Mouse (Mus musculus): ENCODE data around the gene Polr2i. TPM values are rescaled to one million over a fixed set of nuclear protein-coding genes. Genes with fewer than 3 reads are reported as not detected.

Polr2i gene
- polyA plus RNA-seq (2014; fragmentation: Illumina TruSeq; extraction: RNeasy Lipid Tissue Mini Kit (QIAGEN cat#74804); ENCODE audit: insufficient read depth, low read depth, low replicate concordance), result 84.4 TPM

DNA sequence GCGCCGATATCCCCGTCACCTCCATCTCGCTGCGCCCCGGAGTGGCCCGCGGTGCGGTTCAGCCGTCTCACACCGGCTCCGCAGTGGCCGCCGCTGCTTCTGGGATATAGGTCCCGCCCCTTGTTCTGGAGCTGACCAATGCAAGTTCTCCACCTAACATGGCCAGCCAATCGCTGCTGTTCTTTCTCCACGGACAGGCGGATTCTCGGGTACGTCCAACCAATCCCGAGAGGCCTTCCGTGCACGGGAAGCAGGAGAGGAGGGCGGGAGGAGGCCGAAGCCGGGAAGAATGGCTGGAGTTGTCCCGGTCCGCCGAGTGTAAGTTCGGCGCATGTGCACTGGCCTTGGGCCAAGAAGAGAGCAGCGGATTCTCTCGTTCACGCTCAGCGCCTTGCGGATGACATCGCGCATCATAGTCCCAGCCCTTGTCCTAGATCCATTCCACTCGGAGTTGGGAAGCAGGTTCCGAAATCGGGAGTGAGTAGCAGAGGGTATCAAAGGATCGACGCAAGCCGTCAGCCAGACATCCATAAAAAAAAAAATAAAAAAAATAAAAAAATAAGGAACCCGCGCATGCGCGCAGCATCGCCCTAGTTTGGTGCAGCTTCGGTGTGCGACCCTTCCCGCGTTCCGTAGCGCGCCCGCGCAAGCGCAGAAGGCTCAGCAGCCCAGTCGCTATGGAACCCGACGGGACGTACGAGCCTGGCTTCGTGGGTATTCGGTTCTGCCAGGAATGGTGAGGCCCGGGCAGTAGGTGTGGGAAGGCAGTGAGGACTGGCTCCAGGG is at the start of gene Polr2i, which contains the start of gene Tbcb:
Polr2i (plus strand) TSS at position 280 of the 786 bp plus-strand sequence.
Tbcb (minus strand) TSS at position 604 of the 786 bp plus-strand sequence.

DNA sequence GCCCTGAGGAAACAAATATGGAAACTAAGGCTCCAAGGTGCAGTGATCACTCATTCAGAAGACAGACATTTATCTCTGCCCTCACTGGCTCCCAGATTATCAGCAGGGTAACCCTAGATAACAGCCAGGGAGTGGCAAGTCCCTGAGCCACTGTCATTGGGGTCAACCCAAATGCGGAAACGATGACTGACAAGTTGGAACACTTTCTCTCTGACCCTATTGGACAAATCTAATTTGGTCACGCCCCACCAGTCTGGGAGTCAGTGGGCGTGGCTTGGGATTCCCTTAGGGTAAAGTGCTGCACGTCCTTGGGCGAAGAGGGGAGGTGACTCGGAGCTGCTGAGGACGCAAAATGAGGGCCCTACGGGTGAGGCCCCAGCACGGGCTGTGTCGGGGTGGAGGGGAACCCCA is 47.9 kb upstream of the Polr2i start, which contains the start of gene Cox7a1:
Cox7a1 (plus strand) TSS at position 266 of the 411 bp plus-strand sequence.

DNA sequence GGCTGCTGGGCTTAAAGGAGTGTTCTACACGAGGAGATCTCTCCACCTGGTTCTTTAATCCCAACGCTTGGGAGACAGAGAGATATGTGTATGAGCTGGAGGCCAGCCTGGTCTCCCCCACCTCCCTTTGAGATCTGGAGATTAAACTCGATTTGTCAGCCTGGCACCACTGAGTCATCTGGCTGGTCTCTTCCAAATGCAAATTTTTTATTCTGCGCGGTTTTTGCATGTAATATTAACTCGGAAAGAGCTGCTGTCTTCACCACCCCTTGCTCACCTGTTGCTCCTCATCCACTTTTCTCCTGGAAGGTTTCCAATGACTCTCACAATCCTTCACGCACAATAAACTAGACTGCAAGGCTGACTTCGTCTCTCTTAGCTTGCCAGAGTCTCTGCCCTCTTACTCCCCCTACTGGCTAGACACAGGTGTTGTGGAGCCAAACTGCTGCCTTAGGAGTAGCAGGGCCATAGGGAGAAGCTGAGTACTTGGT is 33.2 kb upstream of the Polr2i start, which contains the start of gene Capns1:
Capns1 (minus strand) TSS at position 331 of the 491 bp plus-strand sequence.

DNA sequence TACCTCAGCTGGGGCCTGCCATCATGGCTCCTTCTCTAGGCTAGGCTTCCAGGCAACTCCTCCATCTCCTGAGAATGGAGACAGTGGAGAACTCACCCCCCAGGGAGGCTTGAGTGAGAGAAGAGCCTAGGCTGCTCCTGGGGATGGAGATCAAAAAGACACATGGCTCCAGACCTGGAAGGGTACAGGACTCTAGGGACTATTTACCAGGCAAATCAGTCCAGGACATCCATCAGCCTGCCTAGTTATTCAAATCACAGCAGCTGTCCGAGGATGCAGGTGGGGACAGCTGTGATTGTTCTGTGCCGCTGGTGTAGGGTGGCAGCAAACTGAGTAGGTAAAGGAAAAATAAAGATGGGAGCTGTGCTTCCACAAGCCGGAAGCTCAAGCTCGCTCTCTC is 3.9 kb downstream of the Polr2i start, which contains the start of gene Ovol3:
Ovol3 (minus strand) TSS at position 101 of the 400 bp plus-strand sequence.

DNA sequence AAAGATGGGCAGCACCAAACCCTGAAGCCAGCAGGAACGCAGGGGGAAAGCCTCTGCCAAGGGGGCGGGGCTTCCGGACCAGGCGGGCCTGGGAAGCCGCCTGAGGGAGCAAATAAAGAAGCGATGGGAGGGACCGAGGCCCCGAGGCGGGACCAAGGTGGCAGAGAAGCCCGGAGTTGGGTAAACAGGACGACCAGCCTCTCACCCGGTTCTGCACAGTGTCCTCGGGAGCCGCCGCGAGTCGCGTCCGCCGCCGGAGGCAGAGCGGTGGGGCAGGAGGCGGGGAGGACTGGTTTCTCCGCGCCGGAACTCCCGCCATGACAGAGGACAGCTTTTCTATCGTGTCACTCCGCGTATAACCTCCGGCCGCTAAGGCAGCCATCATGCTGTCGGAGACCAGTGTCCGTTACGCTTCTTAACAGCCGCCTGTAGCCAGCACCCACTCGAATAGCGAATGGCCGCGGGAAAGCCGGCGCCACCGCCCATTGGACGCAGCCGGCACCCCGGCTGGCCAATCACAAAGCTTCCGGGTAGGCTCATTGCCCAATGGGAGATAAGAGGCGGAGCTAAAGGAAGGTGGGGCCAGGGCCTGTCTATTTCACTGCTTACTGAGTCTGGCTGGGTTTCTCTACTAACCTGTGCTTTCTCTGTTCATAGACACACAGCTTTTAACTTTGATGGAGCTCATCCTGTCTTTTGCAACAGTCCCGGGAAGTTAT is 48.4 kb downstream of the Polr2i start, which contains the start of the genes Thap8 and Wdr62:
Thap8 (plus strand) TSS at position 144 of the 719 bp plus-strand sequence.
Wdr62 (minus strand) TSS at position 469 of the 719 bp plus-strand sequence.

Other genes with a start within 250 kb of the Polr2i start
- 2.4 TPM for gene Zfp568, start 248.0 kb upstream of the Polr2i start, polyA plus RNA-seq (2014; fragmentation: Illumina TruSeq; extraction: RNeasy Lipid Tissue Mini Kit (QIAGEN cat#74804); ENCODE audit: insufficient read depth, low read depth, low replicate concordance)
- 2.8 TPM for gene Zfp14, start 180.6 kb upstream of the Polr2i start, polyA plus RNA-seq (2014; fragmentation: Illumina TruSeq; extraction: RNeasy Lipid Tissue Mini Kit (QIAGEN cat#74804); ENCODE audit: insufficient read depth, low read depth, low replicate concordance)
- 3.7 TPM for gene Zfp82, start 159.0 kb upstream of the Polr2i start, polyA plus RNA-seq (2014; fragmentation: Illumina TruSeq; extraction: RNeasy Lipid Tissue Mini Kit (QIAGEN cat#74804); ENCODE audit: insufficient read depth, low read depth, low replicate concordance)
- gene Gm26920, start 141.5 kb upstream of the Polr2i start, polyA plus RNA-seq (2014; fragmentation: Illumina TruSeq; extraction: RNeasy Lipid Tissue Mini Kit (QIAGEN cat#74804); ENCODE audit: insufficient read depth, low read depth, low replicate concordance), result not detected
- gene Zfp566, start 141.4 kb upstream of the Polr2i start, polyA plus RNA-seq (2014; fragmentation: Illumina TruSeq; extraction: RNeasy Lipid Tissue Mini Kit (QIAGEN cat#74804); ENCODE audit: insufficient read depth, low read depth, low replicate concordance), result 3.7 TPM
- 34.1 TPM for gene Zfp260, start 137.2 kb upstream of the Polr2i start, polyA plus RNA-seq (2014; fragmentation: Illumina TruSeq; extraction: RNeasy Lipid Tissue Mini Kit (QIAGEN cat#74804); ENCODE audit: insufficient read depth, low read depth, low replicate concordance)
- 0.50 TPM for gene Zfp382, start 110.0 kb upstream of the Polr2i start, polyA plus RNA-seq (2014; fragmentation: Illumina TruSeq; extraction: RNeasy Lipid Tissue Mini Kit (QIAGEN cat#74804); ENCODE audit: insufficient read depth, low read depth, low replicate concordance)
- gene Zfp146, start 62.2 kb upstream of the Polr2i start, polyA plus RNA-seq (2014; fragmentation: Illumina TruSeq; extraction: RNeasy Lipid Tissue Mini Kit (QIAGEN cat#74804); ENCODE audit: insufficient read depth, low read depth, low replicate concordance), result 21.5 TPM
- gene Cox7a1, start 47.8 kb upstream of the Polr2i start, polyA plus RNA-seq (2014; fragmentation: Illumina TruSeq; extraction: RNeasy Lipid Tissue Mini Kit (QIAGEN cat#74804); ENCODE audit: insufficient read depth, low read depth, low replicate concordance), result 91.7 TPM
- gene Capns1, start 33.1 kb upstream of the Polr2i start, polyA plus RNA-seq (2014; fragmentation: Illumina TruSeq; extraction: RNeasy Lipid Tissue Mini Kit (QIAGEN cat#74804); ENCODE audit: insufficient read depth, low read depth, low replicate concordance), result 301 TPM
- gene Tbcb, start 324 bp downstream of the Polr2i start, polyA plus RNA-seq (2014; fragmentation: Illumina TruSeq; extraction: RNeasy Lipid Tissue Mini Kit (QIAGEN cat#74804); ENCODE audit: insufficient read depth, low read depth, low replicate concordance), result 83.5 TPM
- gene Ovol3, start 3.8 kb downstream of the Polr2i start, polyA plus RNA-seq (2014; fragmentation: Illumina TruSeq; extraction: RNeasy Lipid Tissue Mini Kit (QIAGEN cat#74804); ENCODE audit: insufficient read depth, low read depth, low replicate concordance), result not detected
- gene Thap8, start 48.1 kb downstream of the Polr2i start, polyA plus RNA-seq (2014; fragmentation: Illumina TruSeq; extraction: RNeasy Lipid Tissue Mini Kit (QIAGEN cat#74804); ENCODE audit: insufficient read depth, low read depth, low replicate concordance), result not detected
- gene Wdr62, start 48.5 kb downstream of the Polr2i start, polyA plus RNA-seq (2014; fragmentation: Illumina TruSeq; extraction: RNeasy Lipid Tissue Mini Kit (QIAGEN cat#74804); ENCODE audit: insufficient read depth, low read depth, low replicate concordance), result 3.4 TPM
- 3.7 TPM for gene Clip3, start 59.8 kb downstream of the Polr2i start, polyA plus RNA-seq (2014; fragmentation: Illumina TruSeq; extraction: RNeasy Lipid Tissue Mini Kit (QIAGEN cat#74804); ENCODE audit: insufficient read depth, low read depth, low replicate concordance)
- 44.8 TPM for gene Alkbh6, start 76.8 kb downstream of the Polr2i start, polyA plus RNA-seq (2014; fragmentation: Illumina TruSeq; extraction: RNeasy Lipid Tissue Mini Kit (QIAGEN cat#74804); ENCODE audit: insufficient read depth, low read depth, low replicate concordance)
- gene Syne4, start 82.9 kb downstream of the Polr2i start, polyA plus RNA-seq (2014; fragmentation: Illumina TruSeq; extraction: RNeasy Lipid Tissue Mini Kit (QIAGEN cat#74804); ENCODE audit: insufficient read depth, low read depth, low replicate concordance), result 3.2 TPM
- 0.27 TPM for gene E130208F15Rik, start 89.8 kb downstream of the Polr2i start, polyA plus RNA-seq (2014; fragmentation: Illumina TruSeq; extraction: RNeasy Lipid Tissue Mini Kit (QIAGEN cat#74804); ENCODE audit: insufficient read depth, low read depth, low replicate concordance)
- 9.9 TPM for gene Sdhaf1, start 91.9 kb downstream of the Polr2i start, polyA plus RNA-seq (2014; fragmentation: Illumina TruSeq; extraction: RNeasy Lipid Tissue Mini Kit (QIAGEN cat#74804); ENCODE audit: insufficient read depth, low read depth, low replicate concordance)
- 2.7 TPM for gene Lrfn3, start 130.8 kb downstream of the Polr2i start, polyA plus RNA-seq (2014; fragmentation: Illumina TruSeq; extraction: RNeasy Lipid Tissue Mini Kit (QIAGEN cat#74804); ENCODE audit: insufficient read depth, low read depth, low replicate concordance)
- gene Tyrobp, start 181.8 kb downstream of the Polr2i start, polyA plus RNA-seq (2014; fragmentation: Illumina TruSeq; extraction: RNeasy Lipid Tissue Mini Kit (QIAGEN cat#74804); ENCODE audit: insufficient read depth, low read depth, low replicate concordance), result 345 TPM
- 19.1 TPM for gene Hcst, start 187.9 kb downstream of the Polr2i start, polyA plus RNA-seq (2014; fragmentation: Illumina TruSeq; extraction: RNeasy Lipid Tissue Mini Kit (QIAGEN cat#74804); ENCODE audit: insufficient read depth, low read depth, low replicate concordance)
- gene Nfkbid, start 189.8 kb downstream of the Polr2i start, polyA plus RNA-seq (2014; fragmentation: Illumina TruSeq; extraction: RNeasy Lipid Tissue Mini Kit (QIAGEN cat#74804); ENCODE audit: insufficient read depth, low read depth, low replicate concordance), result 3.7 TPM
- 5.0 TPM for gene Aplp1, start 213.6 kb downstream of the Polr2i start, polyA plus RNA-seq (2014; fragmentation: Illumina TruSeq; extraction: RNeasy Lipid Tissue Mini Kit (QIAGEN cat#74804); ENCODE audit: insufficient read depth, low read depth, low replicate concordance)
- not detected for gene Kirrel2, start 225.7 kb downstream of the Polr2i start, polyA plus RNA-seq (2014; fragmentation: Illumina TruSeq; extraction: RNeasy Lipid Tissue Mini Kit (QIAGEN cat#74804); ENCODE audit: insufficient read depth, low read depth, low replicate concordance)
- gene Nphs1, start 226.4 kb downstream of the Polr2i start, polyA plus RNA-seq (2014; fragmentation: Illumina TruSeq; extraction: RNeasy Lipid Tissue Mini Kit (QIAGEN cat#74804); ENCODE audit: insufficient read depth, low read depth, low replicate concordance), result not detected